Mouse (Mus musculus) lung, adult 2 months (tissue): ENCODE data around the gene Atp5j. TPM values are rescaled to one million over a fixed set of nuclear protein-coding genes. Genes with fewer than 3 reads are reported as not detected.

Experiments
- DNase-seq: peaks from one replicate; pipeline ENCODE4 v3.0.0; 2022
- H3K4me1 ChIP-seq: fragments of 200-500 bp; 2 replicates; pipeline ENCODE4 v1.6.1; 2011; ENCODE audit warnings: low read length; ENCODE audit not compliant: control insufficient read depth, insufficient read depth
- H3K4me3 ChIP-seq: fragments of 200-500 bp; replicated peaks from 2 replicates; pipeline ENCODE3; 2011; ENCODE audit warnings: low read depth, mild to moderate bottlenecking, control low read depth, low read length; ENCODE audit errors: extremely low read depth
- CTCF ChIP-seq: fragments of 200-500 bp; IDR thresholded peaks from 2 replicates; pipeline ENCODE4 v1.5.1; 2011; ENCODE audit warnings: mild to moderate bottlenecking, low read length, control low read depth; ENCODE audit not compliant: insufficient read depth
- POLR2A ChIP-seq: fragments of 200-500 bp; IDR thresholded peaks from 2 replicates; pipeline ENCODE4 v1.6.1; 2011; ENCODE audit warnings: low read depth, mild to moderate bottlenecking, control low read depth, low read length, borderline replicate concordance; ENCODE audit errors: extremely low read depth
- WGBS: fragments of 180-500 bp; shearing (Covaris S2); methylation state at CpG from one replicate; pipeline ENCODE4 v1.1.7; 2018; 5-methylcytosine and 5-hydroxymethylcytosine counted together
- polyA plus RNA-seq: library from polyadenylated mRNA; depleted of rRNA; stranded (reverse); fragments of >200 nt; gene quantifications from 2 replicates; pipeline ENCODE4 v1.2.3, GENCODE M21; 2012

The Atp5j gene
- polyA plus RNA-seq, 1 experiment: 117 TPM

DNA sequence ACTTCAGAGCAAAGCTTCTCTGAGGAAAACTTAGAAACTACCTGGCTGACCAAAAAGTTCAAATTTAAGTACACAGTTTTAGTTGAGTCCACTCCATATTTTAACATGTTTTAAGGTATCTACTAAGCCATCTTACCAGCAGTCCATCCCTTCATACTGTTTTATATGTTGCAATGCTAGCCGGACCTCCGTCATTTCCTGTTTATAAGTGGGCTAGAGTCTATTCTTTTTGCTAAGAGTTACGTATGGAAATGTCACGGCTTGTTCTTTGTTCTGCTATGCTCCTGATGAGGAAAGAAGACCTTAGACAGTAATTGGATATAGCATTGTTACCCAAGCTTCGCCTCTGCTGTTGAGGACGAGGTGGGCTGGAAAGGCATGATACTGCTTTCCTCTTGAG, 18.1 kb upstream of the Atp5j start:
- no peak overlapping the region for H3K4me3 ChIP-seq
- H3K4me1 ChIP-seq: no peaks in the 10 kb centered on the region
- TF ChIP-seq CTCF: no peak
- TF ChIP-seq POLR2A: no peak
- DNase-seq: no peak
- WGBS: 69% methylated on average over 6 of the region's 6 CpGs

DNA sequence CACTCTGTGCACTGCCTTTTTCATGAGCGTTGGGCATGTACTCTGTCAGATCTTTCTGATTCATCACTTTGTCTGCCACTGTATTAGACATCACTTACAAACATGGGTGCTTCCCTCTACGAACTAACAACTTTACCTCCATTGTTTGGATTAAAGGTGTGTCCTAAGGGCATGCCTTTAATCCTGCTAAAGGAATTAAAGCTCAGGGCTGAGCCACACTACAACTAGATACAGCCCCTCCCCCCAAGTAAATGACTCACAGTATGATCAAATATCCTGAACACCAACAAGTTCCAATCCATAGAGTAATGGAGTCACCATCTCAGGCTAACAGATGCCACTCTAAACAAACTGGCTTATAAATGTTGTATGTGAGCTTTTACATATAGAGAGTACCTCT, 3.2 kb upstream of the Atp5j start:
- H3K4me3 ChIP-seq: no peak overlapping the region
- DNase-seq: no peak
- no peaks in the 10 kb centered on the region for H3K4me1 ChIP-seq
- TF ChIP-seq POLR2A (no peak), CTCF (no peak)
- 76% methylated on average over 2 of the region's 2 CpGs for WGBS

DNA sequence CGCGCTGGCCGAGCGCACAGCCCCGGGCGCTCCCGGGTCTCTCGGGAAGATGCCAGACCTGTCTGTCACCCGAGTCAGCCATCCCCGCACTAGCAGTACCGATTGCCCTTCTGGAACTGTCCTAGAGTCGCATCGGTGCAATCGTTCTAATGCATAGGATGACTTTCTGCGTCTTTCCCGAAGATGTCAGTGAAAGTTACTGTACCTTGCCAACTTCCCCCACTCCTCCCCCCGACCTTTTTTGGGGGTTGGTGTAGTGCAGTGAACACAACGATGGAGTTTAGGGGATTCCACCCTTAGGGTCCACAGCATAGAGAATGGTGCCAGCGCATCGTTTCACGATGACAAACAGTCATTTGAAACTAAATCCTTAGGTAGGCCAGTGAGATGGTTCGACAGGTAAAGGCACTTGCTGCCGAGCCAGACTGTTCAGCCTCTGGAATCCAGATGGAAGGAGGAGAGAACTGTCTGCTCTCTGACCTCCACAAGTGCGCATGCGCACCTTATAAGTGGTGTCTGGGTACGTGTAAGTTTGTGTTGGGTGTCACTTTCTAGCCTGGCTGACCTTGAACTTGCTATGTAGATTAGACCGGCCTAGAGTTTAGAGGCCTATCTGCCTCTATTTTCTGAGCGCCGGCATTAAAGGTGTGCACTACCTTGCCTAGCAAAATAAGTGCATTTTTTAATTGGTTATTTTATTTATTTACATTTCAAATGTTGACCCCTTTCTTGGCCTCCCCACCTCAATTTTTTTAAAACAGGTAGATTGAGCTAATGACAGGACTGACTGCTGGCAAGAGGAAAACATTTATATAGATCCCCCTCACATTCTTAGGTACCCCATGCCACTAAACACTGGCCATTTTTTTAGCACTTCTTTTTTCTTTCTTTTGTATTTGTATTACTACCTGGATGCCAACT, 658 bp upstream of the Atp5j start:
- TF ChIP-seq CTCF (no peak), POLR2A (peak; percentile 40; the same call in 1 of the 2 replicates)
- WGBS: 4% methylated on average over 29 of the region's 29 CpGs
- Histone ChIP-seq H3K4me3 (peak overlapping the region; percentile 89), H3K4me1 (no peaks in the 10 kb centered on the region)
- DNase-seq: no peak

DNA sequence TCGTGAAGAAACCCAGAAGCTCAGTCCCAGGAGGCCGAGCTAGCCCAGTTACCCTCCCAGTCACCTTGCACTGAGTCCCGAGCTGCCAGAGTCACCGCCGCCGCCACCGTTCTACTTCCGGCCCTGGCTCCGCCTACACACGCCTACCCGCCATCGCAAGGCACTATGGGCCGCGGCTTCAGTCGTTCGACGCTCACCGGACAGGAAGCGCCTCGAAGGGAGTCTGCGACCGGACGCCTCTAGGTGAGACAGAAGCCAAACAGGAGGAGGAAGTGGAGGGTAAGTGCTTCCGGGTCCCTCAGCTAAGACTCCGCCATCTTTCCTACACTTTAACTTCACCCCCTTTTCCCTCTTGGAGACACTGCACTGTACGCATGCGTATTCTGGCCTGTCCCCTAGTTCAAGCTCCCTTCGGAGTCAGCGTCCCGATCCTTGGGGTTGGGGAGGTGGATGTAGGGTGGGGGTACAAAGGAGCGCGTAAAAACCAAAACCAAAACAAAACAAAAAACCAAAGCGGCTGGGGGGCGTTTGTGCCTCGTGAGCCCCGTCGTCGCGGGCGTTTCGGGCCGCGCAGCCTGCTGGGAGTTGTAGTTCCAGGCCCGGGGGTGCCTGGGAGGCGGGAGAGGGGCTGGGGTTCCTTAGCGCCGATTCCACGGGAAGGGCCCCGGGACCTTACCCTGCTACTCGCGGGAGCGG, 532 bp downstream of the Atp5j start, which contains the start of gene Gabpa:
Gene Gabpa, plus strand, starts transcription at position 181 of the 696 bp plus-strand sequence.
- TF ChIP-seq CTCF (no peak), POLR2A (peak; percentile 58; the same call in 1 of the 2 replicates)
- under 1% methylated on average over 52 of the region's 52 CpGs for WGBS
- DNase-seq: peak; percentile 87
- no peaks in the 10 kb centered on the region for H3K4me1 ChIP-seq
- peak within 1 kb of the TSS; percentile 89 for H3K4me3 ChIP-seq

DNA sequence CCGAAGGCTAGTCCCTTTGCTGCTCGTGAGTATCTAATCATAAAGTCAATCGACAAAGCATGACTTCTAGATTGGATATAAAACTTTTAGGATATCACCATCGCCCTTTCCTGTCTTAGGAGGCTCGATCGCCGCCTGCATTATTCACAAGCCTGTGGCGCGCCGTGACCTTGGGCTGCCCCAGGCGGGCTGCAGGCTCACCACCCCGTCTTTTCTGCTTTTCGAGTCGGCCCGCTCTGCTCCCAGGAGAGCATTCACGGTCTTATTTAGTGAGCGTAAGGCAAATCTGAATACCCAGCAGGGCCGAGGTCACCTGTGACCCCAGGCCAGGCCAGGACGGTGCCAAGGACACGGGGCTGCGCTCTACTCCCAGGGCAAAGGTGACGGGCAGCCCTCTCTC, 1.1 kb downstream of the Atp5j start:
- H3K4me1 ChIP-seq: no peaks in the 10 kb centered on the region
- peak overlapping the region; percentile 89 for H3K4me3 ChIP-seq
- under 1% methylated on average over 22 of the region's 22 CpGs for WGBS
- TF ChIP-seq POLR2A (no peak), CTCF (no peak)
- no peak for DNase-seq

DNA sequence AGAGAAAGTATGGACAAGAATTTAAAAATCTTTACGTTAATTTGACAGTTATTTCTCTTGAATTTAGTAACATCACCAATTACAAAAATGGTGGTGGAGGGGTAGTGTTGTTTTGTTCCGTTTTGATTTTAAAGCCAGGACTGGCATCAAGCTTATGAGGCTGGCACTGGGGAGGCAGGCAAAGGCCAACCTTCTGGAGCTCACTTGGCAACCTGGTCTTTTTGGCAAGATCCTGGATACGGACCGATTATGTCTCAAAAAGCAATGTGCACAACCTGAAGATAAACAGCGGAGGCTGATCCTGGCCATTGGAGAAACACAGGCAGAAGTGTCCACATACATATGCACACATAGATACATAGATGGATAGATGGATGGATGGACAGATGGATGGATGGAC, 2.7 kb downstream of the Atp5j start:
- DNase-seq: no peak
- WGBS: 82% methylated on average over 5 of the region's 5 CpGs
- no peak for TF ChIP-seq POLR2A
- no peak for TF ChIP-seq CTCF
- no peaks in the 10 kb centered on the region for H3K4me1 ChIP-seq
- H3K4me3 ChIP-seq: no peak overlapping the region

DNA sequence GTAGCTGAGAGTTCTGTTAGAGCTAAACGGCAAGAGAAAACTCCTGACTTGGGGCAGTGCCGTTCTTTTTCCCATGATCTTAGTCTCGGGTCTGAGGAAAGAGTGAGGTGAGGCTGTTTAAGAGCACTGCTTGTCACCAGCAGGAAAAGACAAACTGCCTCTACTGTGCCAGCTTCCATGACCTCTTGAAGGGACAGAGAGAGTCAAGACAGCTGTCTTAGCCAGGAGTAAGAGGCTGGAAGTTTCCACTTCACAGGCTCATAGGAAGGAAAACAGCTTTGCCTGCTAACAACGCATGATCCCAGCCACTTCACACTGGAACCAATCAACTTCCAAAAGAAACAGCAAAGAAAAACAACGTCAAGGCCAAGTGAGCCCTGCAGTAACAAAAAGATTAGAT, 3.7 kb downstream of the Atp5j start:
- no peak for TF ChIP-seq POLR2A
- no peak for TF ChIP-seq CTCF
- no peak for DNase-seq
- WGBS: 69% methylated on average over 5 of the region's 5 CpGs
- H3K4me3 ChIP-seq: no peak overlapping the region
- H3K4me1 ChIP-seq: no peaks in the 10 kb centered on the region

DNA sequence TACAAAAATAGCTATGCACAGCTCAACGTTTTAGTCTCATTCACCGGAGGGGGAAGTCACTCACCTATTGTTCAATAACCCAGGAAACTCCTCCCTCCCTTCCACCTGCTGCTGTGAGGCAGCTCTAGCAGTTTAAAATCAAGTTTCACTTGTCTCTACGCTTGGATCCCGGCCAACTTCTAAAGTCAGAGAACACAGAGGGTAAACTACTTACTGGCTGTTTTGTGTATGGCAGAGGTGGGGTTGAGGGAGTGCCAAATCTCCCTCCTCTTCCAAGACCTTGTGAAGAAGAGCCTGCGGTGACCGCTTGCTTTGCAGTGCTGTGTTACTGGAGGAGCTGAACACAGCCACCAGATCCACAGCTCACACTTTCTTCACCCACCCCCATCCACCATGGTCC, 10.4 kb downstream of the Atp5j start:
- TF ChIP-seq POLR2A: no peak
- no peak for TF ChIP-seq CTCF
- 26% methylated on average over 6 of the region's 6 CpGs for WGBS
- Histone ChIP-seq H3K4me1 (peaks cover 4% of the 10 kb centered on the region; the same call in 1 of the 2 replicates), H3K4me3 (no peak overlapping the region)
- DNase-seq: peak; percentile 25

DNA sequence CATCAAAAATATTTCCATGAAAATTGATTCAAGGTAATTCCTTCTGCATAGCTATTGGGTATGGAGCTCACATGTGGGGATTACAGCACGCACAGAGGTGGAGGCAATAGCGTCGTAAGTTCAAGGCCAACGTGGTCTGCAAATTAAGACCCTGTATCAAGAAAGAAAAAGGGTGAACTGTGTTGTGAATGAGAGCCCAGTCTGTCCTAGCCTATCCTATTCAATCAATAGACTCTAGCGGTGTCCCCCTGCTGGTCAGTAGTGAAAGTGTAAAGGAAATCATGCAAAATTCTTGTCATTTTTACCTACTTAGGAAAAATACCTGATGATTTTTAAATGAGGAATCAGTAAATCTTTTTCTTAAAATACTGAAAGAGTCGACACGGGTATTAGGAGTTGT, 18.0 kb downstream of the Atp5j start:
- H3K4me3 ChIP-seq: no peak overlapping the region
- no peak for DNase-seq
- no peaks in the 10 kb centered on the region for H3K4me1 ChIP-seq
- TF ChIP-seq POLR2A (no peak), CTCF (no peak)
- WGBS: 34% methylated on average over 7 of the region's 7 CpGs

DNA sequence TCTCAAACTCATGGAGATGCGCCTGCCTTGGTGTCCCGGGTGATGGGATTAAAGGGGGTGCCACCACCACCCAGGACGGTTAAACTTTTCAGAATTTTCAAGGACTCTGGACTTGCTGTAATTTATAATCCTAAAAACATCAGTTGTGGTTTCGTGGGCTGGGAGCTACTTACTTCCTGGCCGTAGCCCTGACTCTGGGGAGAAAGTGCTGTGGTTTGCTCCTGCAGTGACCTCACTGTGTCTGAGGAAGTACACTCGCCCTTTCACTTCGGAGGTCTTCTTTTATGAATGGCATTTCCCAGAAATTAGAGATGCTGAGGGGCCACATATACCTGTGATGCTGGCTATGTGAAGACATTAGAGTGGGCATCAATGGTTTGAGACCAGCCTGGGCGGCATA, 20.9 kb downstream of the Atp5j start:
- WGBS: 68% methylated on average over 8 of the region's 8 CpGs
- no peak for DNase-seq
- no peak overlapping the region for H3K4me3 ChIP-seq
- no peaks in the 10 kb centered on the region for H3K4me1 ChIP-seq
- TF ChIP-seq CTCF: no peak
- no peak for TF ChIP-seq POLR2A
